Mouse (Mus musculus): ENCODE data around the gene Rsph10b. TPM values are rescaled to one million over a fixed set of nuclear protein-coding genes. Genes with fewer than 3 reads are reported as not detected.

Gene Rsph10b
- not detected for polyA plus RNA-seq (2014; fragmentation: Illumina TruSeq; extraction: RNeasy Lipid Tissue Mini Kit (QIAGEN cat#74804); ENCODE audit: low read depth, low replicate concordance)

DNA sequence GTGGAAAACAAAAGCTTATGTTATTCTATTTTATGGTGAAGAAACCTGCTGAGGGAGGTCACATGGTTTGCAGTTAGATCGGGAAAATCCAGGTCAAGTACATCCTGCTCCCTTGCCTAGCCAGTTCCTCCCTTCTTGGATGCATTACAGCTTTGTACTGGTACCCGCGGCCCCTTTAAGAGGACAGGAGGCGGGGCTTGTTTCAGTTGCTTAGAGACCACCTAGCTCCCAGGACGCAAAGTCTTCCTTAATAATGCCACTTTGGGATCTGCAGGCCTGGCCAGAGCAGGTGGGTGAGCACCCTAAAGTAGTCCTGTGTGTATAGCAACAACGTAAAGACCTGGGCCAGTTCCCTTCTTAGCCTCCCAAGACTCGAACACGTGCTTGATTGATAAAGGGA is at the start of gene Rsph10b:
Gene Rsph10b, plus strand, starts transcription at position 205 of the 400 bp plus-strand sequence.

DNA sequence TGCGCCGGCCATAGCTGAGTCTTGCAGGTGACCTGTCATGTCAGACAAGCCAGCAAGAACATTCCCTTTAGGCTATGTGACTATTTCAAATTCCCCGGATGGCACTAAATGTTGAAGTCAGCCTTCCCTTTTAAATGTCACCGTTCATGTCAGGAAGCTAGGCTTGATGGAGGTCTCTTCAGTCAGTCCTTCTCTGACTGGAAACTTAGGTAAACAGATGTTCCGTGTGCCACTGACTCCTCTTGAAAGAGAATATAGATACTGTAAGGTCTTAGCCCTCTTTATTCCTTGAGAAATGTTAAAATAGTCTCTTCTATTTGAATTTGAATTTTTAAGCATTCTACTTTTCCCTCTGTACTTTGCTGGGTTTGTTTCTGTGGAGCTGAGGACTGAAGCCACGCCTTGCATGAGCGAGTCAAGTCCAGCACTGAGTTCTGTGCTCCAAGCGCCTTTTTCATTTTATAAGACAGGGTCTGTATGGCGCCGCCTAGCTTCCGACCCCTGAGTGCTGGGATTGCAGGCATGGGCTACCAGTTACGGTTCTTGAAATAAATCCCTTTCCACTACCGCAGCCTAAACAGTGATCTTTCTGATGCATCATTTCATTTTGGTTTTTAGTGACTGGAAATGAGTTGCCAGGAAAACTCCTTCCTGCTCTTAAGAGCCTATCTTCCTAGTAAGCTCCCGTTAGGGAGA is 35.1 kb upstream of the Rsph10b start, which contains the start of gene Ankrd61:
Gene Ankrd61, minus strand, starts transcription at position 51 of the 696 bp plus-strand sequence.

DNA sequence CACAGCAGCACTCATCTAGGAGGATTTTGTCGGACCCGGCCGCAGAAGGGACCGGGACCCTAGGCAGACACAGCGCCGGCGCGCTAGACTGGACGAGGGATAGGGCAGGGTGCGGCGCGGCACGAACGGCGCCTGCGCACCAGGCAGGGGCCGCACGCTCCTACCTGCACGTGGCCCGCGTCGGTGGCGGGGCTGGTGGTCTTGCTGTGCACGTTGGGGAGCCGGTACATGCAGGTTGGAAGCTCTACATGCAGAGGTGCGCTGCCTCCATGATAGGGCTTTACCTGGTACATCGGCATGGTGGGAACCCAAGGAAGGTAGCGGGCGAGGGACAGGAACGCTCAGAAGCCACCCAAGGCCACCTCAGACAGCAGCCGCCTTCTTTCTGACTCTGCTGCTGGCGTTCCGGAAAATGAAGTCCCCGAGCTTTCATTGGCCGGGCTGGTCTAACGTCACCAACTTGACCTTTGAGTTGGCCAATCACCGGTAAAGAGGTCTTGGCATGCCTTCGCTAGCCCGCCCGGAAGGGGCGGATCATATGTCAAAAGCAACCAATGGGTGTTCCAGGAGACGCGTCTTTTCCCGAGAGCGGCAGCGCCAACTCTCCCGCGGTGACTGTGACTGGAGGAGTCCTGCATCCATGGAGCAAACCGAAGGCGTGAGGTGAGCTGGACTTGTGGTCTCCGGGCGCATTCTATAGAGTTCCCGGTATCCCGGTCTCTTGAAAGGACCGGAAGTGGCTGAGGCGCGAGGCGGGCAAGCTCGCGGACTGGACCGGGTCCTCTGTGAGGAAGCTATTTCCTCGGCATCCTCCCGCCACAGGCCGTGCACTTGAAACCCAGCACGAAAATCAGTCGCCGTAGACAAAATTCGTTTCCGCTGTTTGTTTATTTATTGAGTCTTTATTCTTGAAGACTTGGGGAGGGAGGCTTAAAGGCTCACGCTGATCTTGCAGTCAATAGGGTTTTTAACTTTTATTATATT is 23.1 kb upstream of the Rsph10b start, which contains the start of the genes Aimp2 and Pms2:
Gene Aimp2, minus strand, starts transcription at position 431 of the 984 bp plus-strand sequence.
Gene Pms2, plus strand, starts transcription at position 548 of the 984 bp plus-strand sequence.

DNA sequence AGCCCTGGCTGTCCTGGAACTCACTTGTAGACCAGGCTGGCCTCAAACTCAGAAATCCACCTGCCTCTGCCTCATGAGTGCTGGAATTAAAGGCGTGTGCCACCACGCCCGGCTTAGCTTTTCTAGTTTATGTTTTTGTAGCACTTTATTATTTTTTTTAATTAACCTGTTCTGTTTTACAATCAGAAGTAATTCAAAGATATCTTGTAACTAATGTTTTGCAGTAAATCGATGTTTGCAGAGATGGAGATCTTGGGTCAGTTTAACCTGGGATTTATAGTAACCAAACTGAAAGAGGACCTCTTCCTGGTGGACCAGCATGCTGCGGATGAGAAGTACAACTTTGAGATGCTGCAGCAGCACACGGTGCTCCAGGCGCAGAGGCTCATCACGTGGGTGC is 5.0 kb upstream of the Rsph10b start, which contains the start of gene Gm42421:
Gene Gm42421, plus strand, starts transcription at position 301 of the 400 bp plus-strand sequence.

DNA sequence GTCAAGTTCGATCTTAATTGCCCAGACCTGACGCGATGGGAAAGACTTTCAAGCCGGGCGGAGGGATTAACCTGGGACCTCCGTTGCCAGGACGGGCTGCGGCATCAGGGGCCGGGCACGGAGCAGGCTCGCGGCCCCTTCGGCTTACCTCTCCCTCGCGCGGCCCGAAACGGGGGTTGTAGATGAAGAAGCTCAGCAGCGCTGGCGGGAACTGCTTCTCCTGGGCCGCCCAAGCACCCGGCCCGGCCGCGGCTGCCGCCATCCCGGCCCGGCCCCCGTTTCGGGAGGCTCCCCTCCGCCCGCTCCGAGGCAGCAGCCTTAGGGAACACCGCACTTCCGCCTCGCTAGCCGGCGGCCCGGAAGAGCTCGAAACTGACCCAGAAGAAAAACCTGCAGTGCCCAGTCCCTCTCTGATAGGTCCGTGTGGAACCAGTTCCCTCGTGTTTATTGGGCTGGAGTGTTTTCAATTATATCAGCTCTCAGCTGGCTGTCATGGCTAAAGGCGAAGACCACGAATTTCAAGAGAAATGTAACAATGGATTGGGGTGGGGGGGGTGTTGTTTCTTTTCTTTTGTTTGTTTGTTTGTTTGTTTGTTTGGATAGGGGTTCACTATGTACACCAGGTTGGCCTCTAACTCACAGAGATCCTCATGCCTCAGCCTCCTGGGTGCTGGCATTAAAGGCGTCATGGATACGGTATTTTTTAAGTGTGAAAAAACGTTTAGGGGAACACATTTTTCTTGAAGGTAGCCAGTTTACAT is 81.9 kb downstream of the Rsph10b start, which contains the start of gene Ccz1:
Gene Ccz1, minus strand, starts transcription at position 327 of the 761 bp plus-strand sequence.

DNA sequence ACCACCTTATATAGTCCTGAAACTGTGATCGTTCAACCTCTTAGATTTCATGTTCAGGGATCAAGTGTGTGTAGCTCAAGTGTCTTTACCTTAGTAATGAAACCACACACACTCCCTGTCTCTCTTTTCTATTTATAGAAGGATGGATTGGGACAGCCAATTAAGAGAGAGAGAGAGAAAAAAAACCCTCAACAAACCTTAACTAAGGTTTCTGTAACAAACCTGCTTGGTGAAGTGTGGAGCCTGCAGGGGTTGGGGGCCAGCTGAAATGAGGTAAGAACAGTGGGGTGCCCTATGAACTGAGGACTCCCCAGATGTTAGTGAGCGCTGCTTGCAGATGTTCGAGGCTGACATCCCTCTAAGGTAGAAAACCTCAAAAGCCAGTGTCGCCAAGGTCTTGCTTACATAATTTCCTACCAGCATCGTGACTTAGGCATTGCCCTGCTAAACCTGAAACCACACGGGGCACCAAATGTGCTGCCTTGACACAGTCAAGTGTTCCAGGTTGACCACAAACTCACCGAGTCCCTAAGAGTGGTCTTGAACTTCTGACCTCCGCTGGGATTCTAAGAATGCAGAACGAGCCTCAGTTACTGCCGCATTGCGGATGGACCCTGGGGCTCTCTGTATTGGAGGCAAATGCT is 93.9 kb downstream of the Rsph10b start, which contains the start of gene Ocm:
Gene Ocm, minus strand, starts transcription at position 51 of the 644 bp plus-strand sequence.

Other genes with a start within 250 kb of the Rsph10b start
- 4.9 TPM for gene Usp42, start 200.8 kb upstream of the Rsph10b start, polyA plus RNA-seq (2014; fragmentation: Illumina TruSeq; extraction: RNeasy Lipid Tissue Mini Kit (QIAGEN cat#74804); ENCODE audit: low read depth, low replicate concordance)
- 21.9 TPM for gene Eif2ak1, start 115.2 kb upstream of the Rsph10b start, polyA plus RNA-seq (2014; fragmentation: Illumina TruSeq; extraction: RNeasy Lipid Tissue Mini Kit (QIAGEN cat#74804); ENCODE audit: low read depth, low replicate concordance)
- not detected for gene Ankrd61, start 35.4 kb upstream of the Rsph10b start, polyA plus RNA-seq (2014; fragmentation: Illumina TruSeq; extraction: RNeasy Lipid Tissue Mini Kit (QIAGEN cat#74804); ENCODE audit: low read depth, low replicate concordance)
- gene Aimp2, start 23.2 kb upstream of the Rsph10b start, polyA plus RNA-seq (2014; fragmentation: Illumina TruSeq; extraction: RNeasy Lipid Tissue Mini Kit (QIAGEN cat#74804); ENCODE audit: low read depth, low replicate concordance), result 38.9 TPM
- gene Pms2, start 23.1 kb upstream of the Rsph10b start, polyA plus RNA-seq (2014; fragmentation: Illumina TruSeq; extraction: RNeasy Lipid Tissue Mini Kit (QIAGEN cat#74804); ENCODE audit: low read depth, low replicate concordance), result 2.6 TPM
- gene Gm42421, start 4.9 kb upstream of the Rsph10b start, polyA plus RNA-seq (2014; fragmentation: Illumina TruSeq; extraction: RNeasy Lipid Tissue Mini Kit (QIAGEN cat#74804); ENCODE audit: low read depth, low replicate concordance), result not detected
- gene Ccz1, start 81.8 kb downstream of the Rsph10b start, polyA plus RNA-seq (2014; fragmentation: Illumina TruSeq; extraction: RNeasy Lipid Tissue Mini Kit (QIAGEN cat#74804); ENCODE audit: low read depth, low replicate concordance), result 39.1 TPM
- not detected for gene Ocm, start 93.6 kb downstream of the Rsph10b start, polyA plus RNA-seq (2014; fragmentation: Illumina TruSeq; extraction: RNeasy Lipid Tissue Mini Kit (QIAGEN cat#74804); ENCODE audit: low read depth, low replicate concordance)
- 14.1 TPM for gene Lmtk2, start 167.4 kb downstream of the Rsph10b start, polyA plus RNA-seq (2014; fragmentation: Illumina TruSeq; extraction: RNeasy Lipid Tissue Mini Kit (QIAGEN cat#74804); ENCODE audit: low read depth, low replicate concordance)